Mouse (Mus musculus): ENCODE results near the gene Nek6.

Gene Nek6

GRCm38 (mm10) chr2:38539677-38540076, 28.2 kb downstream of the Nek6 start:
- DNase-seq, result peak; percentile 95

- DNase-seq, result peak in 1 of 2 experiments; percentile 38
Observed at GRCm38 (mm10) chr2:38540666-38541065, 29.2 kb downstream of the Nek6 start.

- DNase-seq, result peak; percentile 41 to 53
Observed at GRCm38 (mm10) chr2:38541101-38541500, 29.7 kb downstream of the Nek6 start.

GRCm38 (mm10) chr2:38541570-38541969, 30.1 kb downstream of the Nek6 start:
- peak in 1 of 2 experiments; percentile 17 for DNase-seq

- no peak for DNase-seq
Observed at GRCm38 (mm10) chr2:38542366-38542765, 30.9 kb downstream of the Nek6 start.

GRCm38 (mm10) chr2:38543158-38543557, 31.7 kb downstream of the Nek6 start:
- DNase-seq, result no peak

GRCm38 (mm10) chr2:38544341-38544740, 32.9 kb downstream of the Nek6 start:
- no peak for DNase-seq

GRCm38 (mm10) chr2:38544982-38545381, 33.5 kb downstream of the Nek6 start:
- no peak for DNase-seq

GRCm38 (mm10) chr2:38545706-38546105, 34.3 kb downstream of the Nek6 start:
- DNase-seq, result no peak

- DNase-seq, result no peak
Observed at GRCm38 (mm10) chr2:38546222-38546621, 34.8 kb downstream of the Nek6 start.

GRCm38 (mm10) chr2:38546748-38547147, 35.3 kb downstream of the Nek6 start:
- no peak for DNase-seq

- no peak for DNase-seq
Observed at GRCm38 (mm10) chr2:38547793-38548517, 36.5 kb downstream of the Nek6 start.

GRCm38 (mm10) chr2:38552004-38552443, 40.6 kb downstream of the Nek6 start:
- no peak for DNase-seq

GRCm38 (mm10) chr2:38554226-38554995, 43.0 kb downstream of the Nek6 start:
- no peak for DNase-seq

GRCm38 (mm10) chr2:38555659-38556058, 44.2 kb downstream of the Nek6 start:
- no peak for DNase-seq

GRCm38 (mm10) chr2:38556721-38557120, 45.3 kb downstream of the Nek6 start:
- DNase-seq, result no peak

GRCm38 (mm10) chr2:38560296-38561227, 49.1 kb downstream of the Nek6 start:
- no peak for DNase-seq

GRCm38 (mm10) chr2:38562596-38562995, 51.2 kb downstream of the Nek6 start:
- no peak for DNase-seq

GRCm38 (mm10) chr2:38571971-38572601, 60.6 kb downstream of the Nek6 start:
- DNase-seq, result peak; percentile 67 to 69

GRCm38 (mm10) chr2:38574697-38575096, 63.3 kb downstream of the Nek6 start:
- no peak for DNase-seq

- DNase-seq, result peak; percentile 51
Observed at GRCm38 (mm10) chr2:38578602-38579521, 67.4 kb downstream of the Nek6 start.
